Mouse (Mus musculus): ENCODE measurements around the gene Ppm1k.

DNA sequence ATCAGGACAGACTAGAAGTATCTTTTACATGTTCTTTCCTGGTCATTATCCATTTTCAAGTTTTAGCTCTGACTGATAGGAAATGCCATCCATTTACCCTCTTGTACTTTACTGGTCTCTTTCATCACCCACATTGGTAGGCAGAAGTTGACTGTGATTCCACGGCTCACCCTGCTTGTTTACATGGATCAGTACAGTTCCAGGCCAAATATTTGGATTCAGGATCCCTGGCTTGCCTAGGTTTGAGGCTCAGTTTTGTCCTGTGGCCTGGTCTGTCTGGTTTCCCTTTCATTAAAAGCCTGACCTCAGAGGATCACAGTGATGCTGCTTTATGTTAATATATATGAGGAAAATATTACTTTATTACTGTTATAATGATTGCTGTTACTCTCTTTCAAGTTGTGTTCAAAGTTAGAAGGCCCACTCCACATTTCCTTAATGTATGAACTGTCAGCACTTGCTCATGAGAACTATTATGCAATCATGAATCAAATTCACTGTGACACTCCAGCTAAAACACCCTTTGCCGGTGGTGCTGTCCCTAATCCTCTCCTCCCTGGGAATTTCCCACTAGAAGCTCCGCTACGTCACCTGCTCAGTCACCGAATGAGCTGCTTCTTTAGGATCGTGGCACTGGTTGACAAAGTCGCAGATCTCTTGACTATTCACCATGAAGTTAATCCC lies 21.8 kb downstream of the Ppm1k start:
- TF ChIP-seq POLR2A (IDR thresholded peaks at IDR 0.05; ENCODE audit: borderline replicate concordance, insufficient read depth, low read length) (no peak), CTCF (IDR thresholded peaks at IDR 0.05; ENCODE audit: borderline replicate concordance, insufficient read depth, low read depth, low read length) (no peak)

Data from cerebellum, adult 2 months (tissue).